Mouse (Mus musculus): ENCODE results near the gene Top3a. TPM values are rescaled to one million over a fixed set of nuclear protein-coding genes. Genes with fewer than 3 reads are reported as not detected.

The Top3a gene
- polyA plus RNA-seq, 1 experiment from 2014 or later = 15.7 TPM

GRCm38 (mm10) chr11:60699524-60700075, 77.6 kb downstream of the Top3a start, which contains the start of gene Llgl1:
Gene Llgl1, plus strand, starts transcription at chr11:60699723.
- H3K4me2 ChIP-seq (replicated peaks) = peak within 1 kb of the TSS; percentile 74
- under 1% methylated on average over 57 of the region's 73 CpGs for WGBS
- peak; percentile 92 for ATAC-seq (ENCODE audit: insufficient number of reproducible peaks, low FRiP score, low TSS enrichment, low read depth)
- H3K27ac ChIP-seq (replicated peaks) = peak within 1 kb of the TSS; percentile 87
- H3K4me1 ChIP-seq = peaks cover 37% of the 10 kb centered on the region
- no peaks in the 10 kb centered on the region for H3K9me3 ChIP-seq (replicated peaks)
- H3K9ac ChIP-seq = peak within 1 kb of the TSS; percentile 93
- H3K4me3 ChIP-seq (replicated peaks) = peak within 1 kb of the TSS; percentile 84
- 0 out of 2 replicates have a peak, but pooled peaks cover under 1% of the 10 kb centered on the region for H3K36me3 ChIP-seq
- no peaks in the 10 kb centered on the region for H3K27me3 ChIP-seq

- Histone ChIP-seq H3K27ac (replicated peaks) (peak overlapping the region; percentile 87), H3K4me1 (peaks cover 37% of the 10 kb centered on the region), H3K9ac (0 out of 2 replicates have a peak overlapping the region, but pooled peaks have one; percentile 26), H3K27me3 (no peaks in the 10 kb centered on the region), H3K4me3 (replicated peaks) (peak overlapping the region; percentile 84), H3K36me3 (no peaks in the 10 kb centered on the region), H3K9me3 (replicated peaks) (no peaks in the 10 kb centered on the region), H3K4me2 (replicated peaks) (peak overlapping the region; percentile 74)
- peak; percentile 39; the same call in 1 of the 2 replicates for ATAC-seq (ENCODE audit: insufficient number of reproducible peaks, low FRiP score, low TSS enrichment, low read depth)
- 2% methylated on average over 22 of the region's 22 CpGs for WGBS
These were observed 78.2 kb downstream of the Top3a start for GRCm38 (mm10) chr11:60698806-60699523.

- H3K9me3 ChIP-seq (replicated peaks) = no peaks in the 10 kb centered on the region
- H3K9ac ChIP-seq = no peak overlapping the region
- H3K36me3 ChIP-seq = no peaks in the 10 kb centered on the region
- H3K4me3 ChIP-seq (replicated peaks) = no peak overlapping the region
- no peak overlapping the region for H3K27ac ChIP-seq (replicated peaks)
- no peaks in the 10 kb centered on the region for H3K27me3 ChIP-seq
- 62% methylated on average over 2 of the region's 2 CpGs for WGBS
- no peak for ATAC-seq (ENCODE audit: insufficient number of reproducible peaks, low FRiP score, low TSS enrichment, low read depth)
- no peak overlapping the region for H3K4me2 ChIP-seq (replicated peaks)
- H3K4me1 ChIP-seq = peaks cover 29% of the 10 kb centered on the region
These were observed 79.6 kb downstream of the Top3a start for GRCm38 (mm10) chr11:60697561-60697960.

- no peaks in the 10 kb centered on the region for H3K36me3 ChIP-seq
- no peaks in the 10 kb centered on the region for H3K9me3 ChIP-seq (replicated peaks)
- no peak overlapping the region for H3K27ac ChIP-seq (replicated peaks)
- WGBS = 82% methylated on average over 1 of the region's 1 CpGs
- H3K27me3 ChIP-seq = no peaks in the 10 kb centered on the region
- ATAC-seq (ENCODE audit: insufficient number of reproducible peaks, low FRiP score, low TSS enrichment, low read depth) = no peak
- H3K4me1 ChIP-seq = peaks cover 20% of the 10 kb centered on the region
- H3K4me2 ChIP-seq (replicated peaks) = no peak overlapping the region
- no peak overlapping the region for H3K9ac ChIP-seq
- H3K4me3 ChIP-seq (replicated peaks) = no peak overlapping the region
These were observed 81.0 kb downstream of the Top3a start for GRCm38 (mm10) chr11:60696165-60696564.

Small RNAs within 50 kb of the gene (microRNA-seq; reads per million reads assigned to microRNA genes)
- gene Mir5100 (ENCODE audit: borderline number of aligned reads) = 1.9 reads per million, percentile 5 among the genes with 10 or more reads in this experiment

Other genes starting within 250 kb of the Top3a start
- gene Alkbh5, start 241.0 kb downstream of the Top3a start, polyA plus RNA-seq (2015; fragmentation: Nextera tagmentation; extraction: Ambion mirVana) = 36.8 and 38.6 TPM in 2 replicates
- 56.8 and 57.1 TPM in 2 replicates for gene Llgl1, start 77.6 kb downstream of the Top3a start, polyA plus RNA-seq (2015; fragmentation: Nextera tagmentation; extraction: Ambion mirVana)
- gene Flii, start 50.1 kb downstream of the Top3a start, polyA plus RNA-seq (2015; fragmentation: Nextera tagmentation; extraction: Ambion mirVana) = 76.0 and 80.4 TPM in 2 replicates
- gene Mief2, start 49.0 kb downstream of the Top3a start, polyA plus RNA-seq (2015; fragmentation: Nextera tagmentation; extraction: Ambion mirVana) = 15.1 and 15.3 TPM in 2 replicates
- 5.8 and 5.9 TPM in 2 replicates for gene Smcr8, start 159 bp upstream of the Top3a start, polyA plus RNA-seq (2015; fragmentation: Nextera tagmentation; extraction: Ambion mirVana)
- 40.2 and 42.8 TPM in 2 replicates for gene Shmt1, start 34.4 kb upstream of the Top3a start, polyA plus RNA-seq (2015; fragmentation: Nextera tagmentation; extraction: Ambion mirVana)
- gene Dhrs7b, start 53.3 kb upstream of the Top3a start, polyA plus RNA-seq (2015; fragmentation: Nextera tagmentation; extraction: Ambion mirVana) = 38.9 and 39.0 TPM in 2 replicates
- gene Tmem11, start 101.9 kb upstream of the Top3a start, polyA plus RNA-seq (2015; fragmentation: Nextera tagmentation; extraction: Ambion mirVana) = 61.7 and 65.5 TPM in 2 replicates
- 19.9 and 23.0 TPM in 2 replicates for gene Natd1, start 137.4 kb upstream of the Top3a start, polyA plus RNA-seq (2015; fragmentation: Nextera tagmentation; extraction: Ambion mirVana)
- gene Map2k3, start 154.7 kb upstream of the Top3a start, polyA plus RNA-seq (2015; fragmentation: Nextera tagmentation; extraction: Ambion mirVana) = 102 and 113 TPM in 2 replicates
- gene Kcnj12, start 245.2 kb upstream of the Top3a start, polyA plus RNA-seq (2015; fragmentation: Nextera tagmentation; extraction: Ambion mirVana) = 1.7 and 3.0 TPM in 2 replicates